Mouse (Mus musculus) erythroblast, adult 5-6 weeks (primary cell): ENCODE data around the gene Lrrc25. TPM values are rescaled to one million over a fixed set of nuclear protein-coding genes. Genes with fewer than 3 reads are reported as not detected.
A peak's percentile ranks its signal among the peaks of the same experiment; 100 is the strongest.

Experiments
- ATAC-seq: replicated peaks from 2 replicates; pipeline ENCODE4 v1.8.0; 2016; ENCODE audit warnings: moderate number of reproducible peaks, mild to moderate bottlenecking, moderate TSS enrichment, inconsistent platforms; ENCODE audit not compliant: poor library complexity, low FRiP score, severe bottlenecking
- total RNA-seq, 2 experiments: library from RNA; stranded (forward) in 1 of 2; stranded (reverse) in 1 of 2; fragments of 150-400 nt in 1 of 2; fragments of 200-764, 138-1000 nt in 1 of 2; gene quantifications; 2 replicates each; pipeline versions ENCODE4 v1.2.3 to v1.2.4; 2015 to 2017; ENCODE audit warnings: low replicate concordance in 2 of 2

Gene Lrrc25
- total RNA-seq, 2 experiments from 2014 or later = 2.3 to 9.0 TPM

GRCm38 (mm10) chr8:70598283-70598682 lies 17.7 kb upstream of the Lrrc25 start:
- no peak for ATAC-seq

- ATAC-seq = no peak
These were observed 17.2 kb upstream of the Lrrc25 start for GRCm38 (mm10) chr8:70598722-70599121.

- ATAC-seq = no peak
These were observed 16.3 kb upstream of the Lrrc25 start for GRCm38 (mm10) chr8:70599507-70600290.

GRCm38 (mm10) chr8:70600473-70601270 lies 15.3 kb upstream of the Lrrc25 start:
- no peak for ATAC-seq

GRCm38 (mm10) chr8:70601271-70601649 lies 14.7 kb upstream of the Lrrc25 start:
- peak; percentile 58 for ATAC-seq

- no peak for ATAC-seq
These were observed 13.7 kb upstream of the Lrrc25 start for GRCm38 (mm10) chr8:70602139-70602811.

- ATAC-seq = no peak
These were observed 11.4 kb upstream of the Lrrc25 start for GRCm38 (mm10) chr8:70604558-70604957.

GRCm38 (mm10) chr8:70605871-70606779 lies 9.8 kb upstream of the Lrrc25 start:
- ATAC-seq = no peak

- ATAC-seq = no peak
These were observed 9.0 kb upstream of the Lrrc25 start for GRCm38 (mm10) chr8:70606780-70607602.

- ATAC-seq = no peak
These were observed 8.4 kb upstream of the Lrrc25 start for GRCm38 (mm10) chr8:70607603-70607897.

GRCm38 (mm10) chr8:70607898-70608748 lies 7.8 kb upstream of the Lrrc25 start:
- no peak for ATAC-seq

GRCm38 (mm10) chr8:70608749-70609367 lies 7.1 kb upstream of the Lrrc25 start, which contains the start of gene Ssbp4:
TSS of gene Ssbp4 (minus strand) at chr8:70608872.
- no peak for ATAC-seq

- no peak for ATAC-seq
These were observed 6.5 kb upstream of the Lrrc25 start for GRCm38 (mm10) chr8:70609368-70609848.

- ATAC-seq = peak; percentile 60
These were observed 5.8 kb upstream of the Lrrc25 start for GRCm38 (mm10) chr8:70609849-70610795.

- ATAC-seq = peak; percentile 64
These were observed 4.9 kb upstream of the Lrrc25 start for GRCm38 (mm10) chr8:70610796-70611771.
